Mouse (Mus musculus) bone marrow macrophage, adult 2 months (primary cell): ENCODE measurements around the gene Bik.
A peak's percentile ranks its signal among the peaks of the same experiment; 100 is the strongest.

Experiments
- CTCF ChIP-seq: IDR thresholded peaks from 2 replicates; pipeline ENCODE4 v1.5.1; 2012; ENCODE audit warnings: low read depth, mild to moderate bottlenecking, low read length, moderate library complexity
- POLR2A ChIP-seq: IDR thresholded peaks from 2 replicates; pipeline ENCODE4 v1.6.1; 2012; ENCODE audit warnings: mild to moderate bottlenecking, low read depth, low read length, borderline replicate concordance

GRCm38 (mm10) chr15:83483482-83483881, 43.2 kb upstream of the Bik start:
- TF ChIP-seq POLR2A (no peak), CTCF (peak; percentile 72)
